Mouse (Mus musculus) erythroblast, embryonic 14.5 days (primary cell): ENCODE data around the gene Rasl10b.

Experiments used
- GATA1 ChIP-seq: IDR thresholded peaks from 2 replicates; pipeline ENCODE4 v1.6.1; 2012; ENCODE audit warnings: low read length, inconsistent platforms, mixed read lengths
- TAL1 ChIP-seq: IDR thresholded peaks from 3 replicates; pipeline ENCODE4 v1.6.1; 2012; ENCODE audit warnings: low read length, inconsistent platforms, mixed read lengths

DNA sequence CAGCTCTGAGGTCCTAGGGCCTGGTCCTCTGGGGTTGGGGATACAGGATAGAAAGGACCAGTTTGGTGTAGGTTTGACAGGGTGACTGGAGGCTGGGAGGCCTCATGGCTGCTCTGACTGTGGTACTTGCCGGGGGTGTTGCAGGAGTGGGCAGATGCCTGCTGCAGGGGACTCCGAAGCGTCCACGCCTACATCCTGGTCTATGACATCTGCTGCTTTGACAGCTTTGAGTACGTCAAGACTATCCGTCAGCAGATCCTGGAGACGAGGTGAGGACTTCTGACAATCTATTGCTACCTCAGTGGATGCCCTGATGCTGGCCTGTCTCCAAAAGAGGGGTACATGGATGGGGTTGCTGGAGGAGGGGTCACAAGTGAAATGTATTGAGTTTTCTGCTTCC is 8.8 kb downstream of the Rasl10b start:
- TF ChIP-seq TAL1 (no peak), GATA1 (no peak)
